Mouse (Mus musculus): ENCODE data around the gene Rdh13. TPM values are rescaled to one million over a fixed set of nuclear protein-coding genes. Genes with fewer than 3 reads are reported as not detected.

The Rdh13 gene
- polyA plus RNA-seq (2012; rRNA removed) = 19.8 and 32.5 TPM in 2 replicates

GRCm38 (mm10) chr7:4445216-4445791 is at the start of gene Rdh13:
Rdh13 (minus strand) TSS chr7:4445649.

GRCm38 (mm10) chr7:4460576-4461434 is 15.4 kb upstream of the Rdh13 start, which contains the start of gene Eps8l1:
Eps8l1 (plus strand) TSS chr7:4460674.

GRCm38 (mm10) chr7:4397730-4398129 is 47.7 kb downstream of the Rdh13 start, which contains the start of gene Gp6:
Gp6 (minus strand) TSS chr7:4397744.

Other genes starting within 250 kb of the Rdh13 start
- 0.26 and 0.30 TPM in 2 replicates for gene Lilra5, start 207.9 kb downstream of the Rdh13 start, polyA plus RNA-seq (2012; rRNA removed)
- gene Ncr1, start 107.9 kb downstream of the Rdh13 start, polyA plus RNA-seq (2012; rRNA removed) = 0.09 and 0.12 TPM in 2 replicates
- gene Gp6, start 47.9 kb downstream of the Rdh13 start, polyA plus RNA-seq (2012; rRNA removed) = 0.10 and 0.14 TPM in 2 replicates
- gene Eps8l1, start 15.0 kb upstream of the Rdh13 start, polyA plus RNA-seq (2012; rRNA removed) = 5.4 and 5.8 TPM in 2 replicates
- 115 and 125 TPM in 2 replicates for gene Ppp1r12c, start 56.0 kb upstream of the Rdh13 start, polyA plus RNA-seq (2012; rRNA removed)
- gene Tnnt1, start 70.7 kb upstream of the Rdh13 start, polyA plus RNA-seq (2012; rRNA removed) = 0.74 and 0.75 TPM in 2 replicates
- 1.6 and 1.9 TPM in 2 replicates for gene Tnni3, start 78.6 kb upstream of the Rdh13 start, polyA plus RNA-seq (2012; rRNA removed)
- 2.7 and 2.8 TPM in 2 replicates for gene Dnaaf3, start 86.8 kb upstream of the Rdh13 start, polyA plus RNA-seq (2012; rRNA removed)
- 11.2 and 12.5 TPM in 2 replicates for gene Syt5, start 101.9 kb upstream of the Rdh13 start, polyA plus RNA-seq (2012; rRNA removed)
- gene Ptprh, start 158.4 kb upstream of the Rdh13 start, polyA plus RNA-seq (2012; rRNA removed) = 58.9 and 64.2 TPM in 2 replicates
- gene Tmem86b, start 185.8 kb upstream of the Rdh13 start, polyA plus RNA-seq (2012; rRNA removed) = 11.1 and 15.0 TPM in 2 replicates
- 135 and 140 TPM in 2 replicates for gene Ppp6r1, start 213.4 kb upstream of the Rdh13 start, polyA plus RNA-seq (2012; rRNA removed)
- gene Hspbp1, start 239.4 kb upstream of the Rdh13 start, polyA plus RNA-seq (2012; rRNA removed) = 43.6 and 46.8 TPM in 2 replicates
- 5.2 and 6.4 TPM in 2 replicates for gene Brsk1, start 245.0 kb upstream of the Rdh13 start, polyA plus RNA-seq (2012; rRNA removed)

Measured in colon, adult 2 months (tissue).